Mouse (Mus musculus) layer of hippocampus, adult 9-10 months (tissue): ENCODE results near the gene Arntl2.
"Not testable (repeated sequence)": the region's sequence is repeated elsewhere in the genome, so short reads cannot be mapped to it uniquely, and the experiment has no call there.

Source experiments
- DNase-seq: peaks from one replicate; pipeline ENCODE4 v3.0.0; 2022; ENCODE audit warnings: low spot score

Gene Arntl2

DNA sequence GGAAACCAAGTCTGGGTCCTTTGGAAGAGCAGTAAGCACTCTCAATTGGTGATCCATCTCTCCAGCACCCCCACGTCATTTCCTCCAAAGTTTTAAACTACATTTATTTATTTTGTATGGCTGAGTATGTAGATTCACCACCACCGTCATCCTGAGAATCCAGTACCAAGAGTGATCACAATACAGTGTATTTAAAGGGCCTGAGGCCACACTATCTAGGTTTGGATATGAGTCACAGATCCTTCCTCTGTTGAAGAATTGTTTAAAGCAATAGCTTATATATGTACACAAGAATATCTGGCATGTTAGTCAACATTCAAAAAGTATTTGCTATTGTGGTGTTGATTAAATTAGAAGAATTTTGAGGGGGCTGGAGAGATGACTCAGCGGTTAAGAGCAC lies 52.4 kb downstream of the Arntl2 start:
- DNase-seq: no peak

- no peak for DNase-seq
These were observed 54.2 kb downstream of the Arntl2 start, which contains the start of gene Smco2 for GRCm38 (mm10) chr6:146850050-146850449. Smco2 (plus strand) TSS chr6:146850104.

DNA sequence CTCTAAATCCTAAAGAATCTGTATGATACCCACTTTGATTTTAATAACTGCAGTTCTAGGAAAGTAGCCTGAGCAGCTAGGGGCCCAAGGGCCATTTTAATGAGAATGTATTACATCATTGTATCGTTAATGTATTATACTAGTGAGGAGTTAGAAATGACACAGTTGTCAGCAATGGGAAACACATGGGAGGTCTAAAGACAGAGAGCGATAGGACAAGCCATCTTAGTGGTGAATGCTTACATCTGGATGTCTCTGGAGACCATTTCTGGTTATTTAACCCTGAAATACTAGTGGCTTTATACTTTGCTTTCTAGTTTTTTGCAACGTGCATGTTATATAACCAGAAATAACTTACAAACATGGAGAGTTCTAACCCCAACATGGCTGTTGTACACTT lies 56.1 kb downstream of the Arntl2 start:
- no peak for DNase-seq

DNA sequence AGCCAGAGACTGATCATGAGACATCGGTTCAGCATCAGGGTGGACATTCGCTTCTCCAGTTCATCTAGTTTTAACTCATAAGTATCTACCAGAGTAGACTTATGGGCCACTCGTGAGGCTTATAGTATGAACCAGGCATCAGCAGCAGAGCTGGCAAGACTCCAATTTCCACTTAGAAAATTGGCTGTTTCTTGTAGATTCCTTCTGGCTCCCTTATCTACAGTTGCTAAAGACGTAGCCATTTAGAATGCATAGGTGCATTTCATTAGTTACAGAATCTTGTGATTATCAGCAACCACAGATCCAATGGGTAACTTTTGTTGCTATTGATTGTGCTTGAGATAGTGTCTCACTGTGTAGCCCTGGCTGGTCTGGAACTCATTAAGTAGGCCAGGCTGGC lies 56.9 kb downstream of the Arntl2 start:
- no peak for DNase-seq

DNA sequence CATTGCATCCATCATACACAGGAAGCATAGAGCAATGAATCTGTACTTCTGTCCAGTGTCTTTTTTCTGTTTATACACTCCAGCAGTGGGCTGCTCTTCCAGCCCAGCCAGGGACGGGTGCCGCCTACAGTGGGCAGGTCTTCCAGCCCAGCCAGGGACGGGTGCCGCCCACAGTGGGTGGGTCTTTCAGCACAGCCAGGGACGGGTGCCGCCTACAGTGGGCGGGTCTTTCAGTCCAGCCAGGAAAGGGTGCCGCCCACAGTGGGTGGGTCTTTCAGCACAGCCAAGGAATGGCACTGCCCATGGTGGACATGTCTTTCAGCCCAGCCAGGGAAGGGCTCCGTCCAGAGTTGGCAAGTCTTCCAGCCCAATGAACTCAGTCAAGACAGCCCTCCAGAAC lies 59.3 kb downstream of the Arntl2 start:
- no peak for DNase-seq

- DNase-seq: no peak
These were observed 61.5 kb downstream of the Arntl2 start for GRCm38 (mm10) chr6:146857386-146857785.

- DNase-seq: no peak
These were observed 67.3 kb downstream of the Arntl2 start for GRCm38 (mm10) chr6:146863154-146863553.

DNA sequence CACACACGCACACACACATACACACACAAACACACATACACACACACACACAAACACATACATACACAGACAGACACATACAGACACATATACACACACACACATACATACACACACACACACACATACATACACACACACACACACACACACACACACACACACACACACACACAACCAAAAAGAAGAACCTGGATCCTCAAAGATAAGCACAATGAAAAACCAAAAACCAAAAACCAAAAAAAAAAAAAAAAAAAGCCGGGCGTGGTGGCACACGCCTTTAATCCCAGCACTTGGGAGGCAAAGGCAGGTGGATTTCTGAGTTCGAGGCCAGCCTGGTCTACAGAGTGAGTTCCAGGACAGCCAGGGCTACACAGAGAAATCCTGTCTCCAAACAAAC lies 68.5 kb downstream of the Arntl2 start:
- not testable (repeated sequence) for DNase-seq

DNA sequence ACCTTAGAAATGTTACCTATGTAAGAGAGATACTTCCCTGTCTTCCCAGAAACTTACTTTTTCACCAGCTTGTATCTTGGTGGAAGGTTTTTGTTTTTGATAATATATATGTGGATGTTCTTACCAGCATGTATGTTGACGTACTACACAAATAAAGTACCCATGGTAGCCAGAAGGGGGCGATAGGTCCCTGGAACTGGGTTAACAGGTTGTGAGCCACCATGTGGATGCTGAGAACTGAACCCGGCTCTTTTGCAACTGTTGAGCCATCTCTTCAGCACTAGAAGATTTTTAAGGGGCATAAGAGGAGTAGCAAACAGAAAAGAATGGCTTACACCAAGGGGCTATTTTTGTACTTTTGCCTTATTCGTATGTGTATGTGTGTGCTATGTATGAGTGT lies 69.8 kb downstream of the Arntl2 start:
- no peak for DNase-seq

DNA sequence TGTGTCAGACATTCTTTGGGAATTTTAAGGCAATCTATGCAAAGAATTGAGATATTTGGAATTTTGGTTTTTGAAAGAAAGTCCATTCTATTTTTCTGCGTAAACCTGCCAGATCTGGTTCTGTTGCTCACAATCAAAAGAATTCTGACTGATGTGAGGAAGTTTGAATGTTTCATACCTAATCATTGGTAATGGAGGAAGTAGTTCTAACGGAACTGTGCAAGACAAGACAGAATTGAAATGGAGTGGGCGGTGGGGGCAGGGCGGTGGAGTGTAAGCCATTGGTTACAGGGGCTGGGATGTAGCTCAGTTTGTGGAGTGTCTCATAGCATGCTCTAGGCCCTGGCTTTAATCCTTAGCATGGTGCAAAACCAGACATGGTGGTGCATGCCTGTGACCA lies 76.1 kb downstream of the Arntl2 start:
- DNase-seq: no peak

DNA sequence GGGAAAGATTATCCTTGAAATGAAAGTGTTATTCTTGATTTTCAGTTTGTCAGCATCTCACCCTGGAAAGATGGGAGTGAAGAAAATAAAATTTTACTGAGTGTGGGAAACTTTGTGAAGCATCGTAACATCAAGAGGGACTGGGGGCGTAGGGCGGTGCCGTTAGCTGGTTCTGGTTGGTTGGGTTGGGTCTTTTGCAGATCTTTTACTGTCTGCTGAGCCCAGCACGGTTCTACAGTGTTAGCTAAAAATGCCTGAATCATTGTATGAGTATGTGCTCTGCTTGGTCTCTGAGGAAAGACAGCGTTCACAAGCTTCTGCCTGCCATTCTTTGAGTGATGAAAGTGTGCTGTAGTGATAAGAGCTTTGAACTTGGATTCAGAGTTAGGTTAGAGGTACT lies 78.6 kb downstream of the Arntl2 start:
- no peak for DNase-seq

- DNase-seq: no peak
These were observed 81.0 kb downstream of the Arntl2 start for GRCm38 (mm10) chr6:146876820-146877219.

DNA sequence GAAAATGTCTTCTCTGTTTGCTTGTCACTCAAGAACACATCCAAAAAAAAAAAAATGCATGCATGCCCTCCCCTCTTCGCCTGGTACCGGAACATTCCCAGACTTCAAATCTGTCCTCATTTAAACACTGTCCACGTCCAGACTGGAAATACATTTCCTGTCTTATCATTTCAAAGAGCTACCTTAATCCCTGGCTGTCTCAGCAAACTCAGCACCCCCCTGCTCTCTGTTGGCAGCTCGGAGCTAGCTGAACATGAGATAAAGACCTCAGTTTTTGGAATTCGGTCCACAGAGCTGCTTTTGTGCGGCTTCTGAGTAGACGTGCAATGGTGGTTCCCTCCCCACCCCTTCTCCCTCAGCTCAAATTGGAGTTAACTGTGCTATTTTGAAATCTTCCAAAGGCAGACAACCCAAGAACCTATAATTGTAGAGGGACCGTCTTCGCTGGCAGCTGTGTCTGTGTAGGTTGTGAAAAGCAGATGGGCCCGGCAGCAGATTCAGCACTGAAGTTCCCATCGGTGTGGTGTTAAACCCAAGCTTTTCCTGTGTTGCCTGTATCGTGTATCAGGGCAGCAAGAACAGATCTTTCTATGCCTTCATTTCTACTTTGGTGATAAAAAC lies 81.7 kb downstream of the Arntl2 start:
- DNase-seq: no peak

DNA sequence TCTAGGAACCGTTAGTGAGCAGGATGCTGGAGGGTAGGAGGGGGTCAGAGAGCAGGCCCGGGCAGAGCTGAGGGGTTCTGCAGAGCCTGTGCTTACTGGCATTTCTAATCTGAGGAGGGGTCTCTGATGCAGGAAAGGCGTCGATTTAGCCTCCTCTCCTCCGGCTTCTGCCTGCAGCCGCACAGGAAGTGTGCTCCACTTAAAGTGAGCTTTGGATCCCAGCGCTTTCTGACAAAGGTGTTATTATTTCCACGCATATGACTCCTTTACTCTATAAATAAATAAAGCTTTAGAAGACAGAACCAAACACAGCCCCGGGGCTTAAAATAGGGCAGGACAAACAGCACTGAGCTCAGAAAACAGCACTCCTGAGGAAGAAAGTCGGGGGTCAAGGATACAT lies 83.1 kb downstream of the Arntl2 start:
- DNase-seq: no peak

DNA sequence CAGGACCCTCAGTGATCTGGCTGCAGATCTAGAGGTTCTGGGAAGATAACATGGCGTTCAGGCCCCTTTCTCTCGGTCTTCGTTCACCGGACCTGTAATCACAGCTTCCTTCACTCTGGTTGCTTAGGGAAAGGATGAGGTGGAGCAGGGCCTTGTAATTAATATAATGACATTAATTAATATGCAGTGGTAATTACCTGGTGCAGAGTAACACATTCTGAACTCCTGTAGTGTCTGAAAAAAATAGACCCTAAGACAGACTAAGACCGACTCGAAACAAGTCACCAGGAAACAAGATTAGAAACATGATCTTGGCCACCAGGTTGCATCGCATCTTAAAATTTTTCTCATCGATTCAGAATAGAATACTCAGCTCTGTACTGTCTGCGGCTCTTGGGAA lies 84.0 kb downstream of the Arntl2 start:
- DNase-seq: no peak

DNA sequence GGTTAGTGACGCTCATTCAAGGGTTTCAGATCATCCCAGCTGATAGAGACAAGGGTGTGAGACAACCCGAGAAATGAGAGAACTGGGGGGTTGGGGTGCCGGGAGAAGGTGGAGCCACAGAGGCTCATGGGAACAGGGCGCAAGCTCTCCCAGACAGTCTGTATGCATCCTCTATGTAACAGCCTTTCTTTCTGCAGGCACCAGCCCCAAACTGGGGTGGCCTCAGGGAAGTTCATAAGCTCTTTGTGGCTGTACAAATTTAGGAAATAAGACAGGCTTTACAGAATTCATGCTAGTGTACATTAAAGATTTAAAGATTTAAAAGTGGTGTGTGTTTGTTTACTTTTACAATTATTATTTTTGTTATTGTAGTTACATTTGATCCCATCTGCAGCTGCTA lies 84.4 kb downstream of the Arntl2 start:
- DNase-seq: no peak

DNA sequence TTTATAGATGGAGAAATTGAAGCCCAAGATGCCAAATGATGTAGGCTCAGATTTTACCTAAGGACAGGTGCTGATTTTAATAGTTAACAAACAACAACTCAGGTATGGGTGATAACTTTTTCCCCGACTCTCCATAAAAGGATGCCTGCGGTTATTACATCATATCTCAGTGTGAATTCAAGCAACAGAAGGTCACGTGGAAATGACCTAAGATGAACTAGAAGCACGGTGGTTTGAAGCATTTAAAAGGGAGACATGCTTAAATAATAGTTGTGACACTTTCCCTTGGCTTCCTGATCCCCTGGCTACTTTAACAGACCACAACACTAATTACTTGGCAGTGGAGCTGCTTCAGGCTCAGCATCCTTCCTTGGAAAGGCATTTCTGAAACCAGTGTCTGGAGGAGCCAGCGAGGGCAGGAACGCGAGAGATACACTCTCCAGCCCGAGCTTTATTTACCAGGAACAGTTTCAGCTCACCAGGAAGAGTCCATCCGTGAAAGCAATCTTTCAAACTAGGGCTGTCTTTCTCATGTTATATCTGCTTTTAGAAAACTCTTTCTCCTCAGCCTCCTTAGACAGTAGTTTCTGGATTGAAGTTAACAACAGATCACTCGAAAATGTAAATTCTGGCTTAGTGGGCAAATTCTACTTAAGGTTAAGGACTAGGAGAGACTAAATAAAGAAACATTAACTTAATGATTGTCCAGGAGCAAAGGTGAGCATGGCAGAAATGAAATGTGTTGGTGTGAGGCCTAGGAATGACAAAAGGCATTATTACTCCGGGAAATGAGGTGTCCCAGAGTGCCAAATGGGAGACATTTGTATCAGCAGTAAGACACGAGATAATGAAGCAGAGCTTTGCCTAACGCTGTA lies 86.3 kb downstream of the Arntl2 start:
- DNase-seq: no peak
